Mouse (Mus musculus): ENCODE measurements at regions not wholly inside any gene's neighbourhood (a gene's known extent, or its start where the extent isn't known, plus 50 kb on each side); places are given as distances from the start of the nearest gene placed in this dataset.

- ATAC-seq, result no peak
- H3K27ac ChIP-seq, result no peak overlapping the region
Measured at GRCm38 (mm10) chr9:43899239-43899638, 143.9 kb upstream of the Thy1 start.

GRCm38 (mm10) chr9:43908325-43908724 lies 134.9 kb upstream of the Thy1 start:
- H3K27me3 ChIP-seq, result no peaks in the 10 kb centered on the region
- 85% methylated on average over 4 of the region's 4 CpGs for WGBS
- 0 out of 2 replicates have a peak, but pooled peaks cover under 1% of the 10 kb centered on the region for H3K4me1 ChIP-seq (replicated peaks)
- H3K9me3 ChIP-seq, result no peaks in the 10 kb centered on the region
- H3K27ac ChIP-seq, result no peak overlapping the region
- no peak for ATAC-seq
- no peak overlapping the region for H3K4me3 ChIP-seq (replicated peaks)
- no peak overlapping the region for H3K9ac ChIP-seq (replicated peaks)
- H3K4me2 ChIP-seq (replicated peaks), result no peak overlapping the region
- H3K36me3 ChIP-seq, result no peaks in the 10 kb centered on the region

More at GRCm38 (mm10) chr9:43899239-43899638, 143.9 kb upstream of the Thy1 start:
- WGBS, result 48% methylated on average over 4 of the region's 4 CpGs
- Histone ChIP-seq H3K4me1 (replicated peaks) (peaks cover 16% of the 10 kb centered on the region), H3K9ac (replicated peaks) (no peak overlapping the region), H3K9me3 (no peaks in the 10 kb centered on the region), H3K27me3 (no peaks in the 10 kb centered on the region), H3K4me2 (replicated peaks) (no peak overlapping the region), H3K36me3 (no peaks in the 10 kb centered on the region), H3K4me3 (replicated peaks) (no peak overlapping the region)

DNA sequence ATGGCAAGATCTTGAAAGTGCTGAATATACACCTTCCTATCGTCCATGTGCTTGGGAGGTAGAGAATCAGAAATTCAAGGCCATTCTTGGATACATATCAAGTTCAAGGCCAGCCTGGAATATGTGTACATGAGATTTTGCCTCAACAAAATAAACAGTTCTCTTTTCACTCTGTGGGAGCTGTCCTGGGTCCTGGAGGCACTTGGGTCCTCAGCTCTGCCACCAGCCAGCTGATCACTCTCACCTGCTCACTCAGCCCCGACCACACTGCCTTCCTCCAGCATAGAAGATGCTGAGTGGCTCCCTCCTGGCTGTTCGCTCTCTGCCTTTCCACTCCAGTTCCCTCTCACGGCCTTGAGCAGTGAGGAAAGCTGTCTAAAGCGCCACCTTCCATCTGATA lies 128.2 kb upstream of the Thy1 start:
- H3K27ac ChIP-seq, result no peak overlapping the region
- ATAC-seq, result no peak
- 63% methylated on average over 5 of the region's 5 CpGs for WGBS

DNA sequence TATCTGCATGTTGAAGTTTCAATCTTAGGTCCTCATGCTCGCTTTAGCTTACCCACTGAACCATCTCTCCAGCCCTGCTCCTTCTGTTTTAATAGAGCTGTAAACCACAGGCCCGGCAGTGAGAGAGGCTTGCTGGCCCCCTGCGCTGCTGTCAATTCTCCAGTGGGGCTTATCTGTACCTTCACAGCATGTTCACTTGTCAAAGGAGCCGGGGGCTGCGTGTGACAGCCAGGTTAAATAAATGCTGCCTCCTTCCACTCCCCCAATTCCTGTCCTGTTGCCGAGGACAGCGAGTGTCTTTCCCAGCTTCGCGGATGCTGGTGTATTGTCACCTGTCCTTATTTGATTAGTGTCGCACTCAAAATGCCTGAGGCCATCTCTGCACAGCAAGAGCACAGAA lies 125.7 kb upstream of the Thy1 start:
- Histone ChIP-seq H3K27me3 (peaks cover 29% of the 10 kb centered on the region), H3K9me3 (no peaks in the 10 kb centered on the region), H3K36me3 (no peaks in the 10 kb centered on the region), H3K4me1 (replicated peaks) (peaks cover 52% of the 10 kb centered on the region), H3K27ac (no peak overlapping the region), H3K4me2 (replicated peaks) (no peak overlapping the region), H3K9ac (replicated peaks) (no peak overlapping the region; the same call in 1 of the 2 replicates), H3K4me3 (replicated peaks) (no peak overlapping the region)
- ATAC-seq, result no peak
- 24% methylated on average over 10 of the region's 10 CpGs for WGBS

More for the DNA sequence above, 128.2 kb upstream of the Thy1 start:
- Histone ChIP-seq H3K4me1 (replicated peaks) (peaks cover 30% of the 10 kb centered on the region), H3K9me3 (no peaks in the 10 kb centered on the region), H3K9ac (replicated peaks) (no peak overlapping the region), H3K27me3 (peaks cover 18% of the 10 kb centered on the region; the same call in 1 of the 2 replicates), H3K4me3 (replicated peaks) (no peak overlapping the region), H3K36me3 (no peaks in the 10 kb centered on the region), H3K4me2 (replicated peaks) (no peak overlapping the region)

- Histone ChIP-seq H3K4me1 (replicated peaks) (peaks cover 59% of the 10 kb centered on the region), H3K4me2 (replicated peaks) (no peak overlapping the region), H3K36me3 (no peaks in the 10 kb centered on the region), H3K4me3 (replicated peaks) (no peak overlapping the region), H3K9ac (replicated peaks) (peak overlapping the region; percentile 16; the same call in 1 of the 2 replicates), H3K9me3 (no peaks in the 10 kb centered on the region), H3K27ac (no peak overlapping the region; the same call in 1 of the 2 replicates), H3K27me3 (peaks cover 35% of the 10 kb centered on the region)
- WGBS, result 53% methylated on average over 17 of the region's 17 CpGs
- ATAC-seq, result no peak
Measured at GRCm38 (mm10) chr9:43919010-43919409, 124.2 kb upstream of the Thy1 start.

- Histone ChIP-seq H3K4me2 (replicated peaks) (peak overlapping the region; percentile 38), H3K27me3 (peaks cover 32% of the 10 kb centered on the region), H3K4me1 (replicated peaks) (peaks cover 59% of the 10 kb centered on the region), H3K9me3 (no peaks in the 10 kb centered on the region), H3K4me3 (replicated peaks) (no peak overlapping the region), H3K27ac (peak overlapping the region; percentile 61), H3K9ac (replicated peaks) (no peak overlapping the region), H3K36me3 (no peaks in the 10 kb centered on the region)
- peak; percentile 62 for ATAC-seq
- 5% methylated on average over 24 of the region's 24 CpGs for WGBS
Measured at GRCm38 (mm10) chr9:43920053-43920754, 123.0 kb upstream of the Thy1 start.

DNA sequence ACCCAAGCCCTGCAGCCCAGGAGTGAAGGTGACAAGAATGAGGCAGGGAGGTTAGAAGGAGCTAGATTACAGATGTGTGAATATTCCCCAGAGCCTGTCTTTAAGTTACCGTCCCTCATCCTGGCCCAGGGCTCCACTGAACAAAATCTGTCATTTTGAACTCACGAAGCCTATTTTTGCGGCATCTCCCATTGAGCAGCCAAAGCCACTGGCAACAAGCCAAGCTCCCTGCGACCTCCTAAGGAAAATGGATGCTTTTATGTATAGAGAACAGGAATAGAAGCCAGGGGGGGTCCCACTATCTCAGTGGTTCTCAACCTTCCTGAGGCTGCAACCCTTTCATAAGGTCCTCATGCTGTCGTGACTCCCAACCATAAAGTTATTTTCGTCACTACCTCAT lies 121.0 kb upstream of the Thy1 start:
- 49% methylated on average over 6 of the region's 6 CpGs for WGBS
- H3K27me3 ChIP-seq, result peaks cover 26% of the 10 kb centered on the region
- no peaks in the 10 kb centered on the region for H3K36me3 ChIP-seq
- H3K4me1 ChIP-seq (replicated peaks), result peaks cover 56% of the 10 kb centered on the region
- ATAC-seq, result no peak
- H3K4me3 ChIP-seq (replicated peaks), result no peak overlapping the region
- no peak overlapping the region for H3K27ac ChIP-seq
- no peaks in the 10 kb centered on the region for H3K9me3 ChIP-seq
- H3K9ac ChIP-seq (replicated peaks), result no peak overlapping the region
- no peak overlapping the region for H3K4me2 ChIP-seq (replicated peaks)

DNA sequence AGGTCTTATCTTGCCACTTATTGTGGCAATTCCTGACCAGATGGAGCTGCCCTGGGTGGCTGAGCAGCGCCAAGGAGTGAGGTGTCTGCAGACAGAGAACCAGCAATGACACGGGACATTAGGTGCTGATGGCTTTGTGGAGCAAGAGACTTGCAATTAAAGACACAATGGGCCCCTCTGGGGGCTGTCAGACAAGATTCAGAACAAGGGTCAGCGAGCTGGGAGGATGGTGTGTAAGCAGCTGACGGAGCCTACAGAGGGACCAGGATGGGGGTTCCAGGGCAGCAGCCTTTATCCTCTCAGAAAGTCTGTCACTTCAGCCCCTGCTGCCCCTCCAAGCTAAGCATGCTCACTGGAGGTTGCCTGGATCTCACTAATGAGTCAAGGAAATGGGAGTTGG lies 120.1 kb upstream of the Thy1 start:
- Histone ChIP-seq H3K9me3 (no peaks in the 10 kb centered on the region), H3K4me2 (replicated peaks) (no peak overlapping the region), H3K27me3 (peaks cover 25% of the 10 kb centered on the region), H3K36me3 (no peaks in the 10 kb centered on the region), H3K4me1 (replicated peaks) (peaks cover 48% of the 10 kb centered on the region), H3K4me3 (replicated peaks) (no peak overlapping the region), H3K9ac (replicated peaks) (no peak overlapping the region), H3K27ac (no peak overlapping the region)
- WGBS, result 41% methylated on average over 4 of the region's 4 CpGs
- ATAC-seq, result no peak

DNA sequence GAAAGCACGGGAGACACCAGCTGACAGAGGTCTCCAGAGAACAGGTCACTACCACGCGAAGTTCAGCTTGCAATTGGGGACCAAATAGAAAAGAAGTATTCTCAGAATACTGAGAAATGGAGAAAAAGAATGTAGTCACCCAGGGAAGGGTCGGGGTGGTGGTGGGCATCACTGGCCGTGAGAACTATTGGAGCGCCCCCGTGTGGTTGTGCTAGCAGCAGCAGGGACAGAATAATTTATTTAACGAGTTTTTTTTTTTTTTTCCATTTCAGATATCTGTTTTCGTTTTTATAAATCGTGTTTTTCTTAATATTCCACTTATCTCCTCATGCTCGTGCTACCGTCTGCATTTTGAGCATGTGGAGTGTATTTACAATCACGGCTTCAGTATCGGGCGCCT lies 118.4 kb upstream of the Thy1 start:
- H3K27ac ChIP-seq, result no peak overlapping the region
- ATAC-seq, result no peak
- peaks cover 47% of the 10 kb centered on the region for H3K4me1 ChIP-seq (replicated peaks)
- peaks cover 18% of the 10 kb centered on the region for H3K27me3 ChIP-seq
- 35% methylated on average over 15 of the region's 15 CpGs for WGBS
- H3K9ac ChIP-seq (replicated peaks), result no peak overlapping the region
- H3K36me3 ChIP-seq, result no peaks in the 10 kb centered on the region
- H3K9me3 ChIP-seq, result no peaks in the 10 kb centered on the region
- H3K4me2 ChIP-seq (replicated peaks), result no peak overlapping the region
- H3K4me3 ChIP-seq (replicated peaks), result no peak overlapping the region

DNA sequence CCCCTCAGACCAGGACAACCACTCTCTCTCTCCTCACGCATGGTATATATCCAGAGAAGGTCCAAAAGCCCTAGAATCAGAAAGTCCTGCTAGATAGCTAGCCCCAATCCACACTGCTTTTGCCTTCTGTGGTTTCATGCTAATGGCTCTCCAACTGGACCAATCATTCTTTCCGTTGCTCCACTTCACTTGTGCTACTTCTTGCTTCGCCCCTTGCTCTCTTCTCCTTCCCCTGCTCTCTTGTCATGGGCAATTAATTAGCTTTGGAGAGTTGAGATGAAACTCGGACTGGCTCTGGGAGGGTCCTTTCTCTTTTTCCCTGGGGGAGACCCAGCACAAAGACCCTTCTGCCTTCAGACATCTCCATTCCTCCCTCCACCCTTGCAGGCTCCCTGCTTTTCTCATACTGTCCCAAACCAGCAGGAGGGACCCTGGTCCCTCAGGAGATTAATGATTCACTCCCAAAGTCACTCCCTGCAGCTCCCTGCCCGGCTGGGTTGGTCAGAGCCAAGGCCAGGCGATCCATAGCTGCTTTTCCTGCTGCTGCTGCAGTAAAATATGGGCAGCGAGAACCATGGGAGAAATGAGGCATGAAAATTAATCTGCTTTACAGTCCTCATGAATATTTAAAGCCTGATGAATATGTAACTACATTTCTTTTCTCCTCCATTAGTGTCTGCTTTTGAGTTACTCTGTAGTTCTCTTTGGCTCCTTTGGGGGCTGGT lies 113.7 kb upstream of the Thy1 start:
- 14% methylated on average over 7 of the region's 7 CpGs for whole genome bisulfite sequencing
- peak; percentile 71 for ATAC-seq
- Histone ChIP-seq H3K9me3 (no peaks in the 10 kb centered on the region), H3K36me3 (no peaks in the 10 kb centered on the region), H3K4me1 (replicated peaks) (peaks cover 53% of the 10 kb centered on the region), H3K27ac (peak overlapping the region; percentile 87), H3K9ac (replicated peaks) (no peak overlapping the region), H3K4me3 (replicated peaks) (no peak overlapping the region), H3K4me2 (replicated peaks) (peak overlapping the region; percentile 17; the same call in 1 of the 2 replicates), H3K27me3 (peaks cover 5% of the 10 kb centered on the region; the same call in 1 of the 2 replicates)

- Histone ChIP-seq H3K36me3 (no peaks in the 10 kb centered on the region), H3K4me2 (replicated peaks) (no peak overlapping the region), H3K27me3 (peaks cover 5% of the 10 kb centered on the region; the same call in 1 of the 2 replicates), H3K9me3 (no peaks in the 10 kb centered on the region), H3K4me3 (replicated peaks) (no peak overlapping the region), H3K27ac (peak overlapping the region; percentile 70), H3K9ac (replicated peaks) (no peak overlapping the region), H3K4me1 (replicated peaks) (peaks cover 57% of the 10 kb centered on the region)
- ATAC-seq, result peak; percentile 47
Measured at GRCm38 (mm10) chr9:43930037-43930404, 113.2 kb upstream of the Thy1 start.

- peaks cover 57% of the 10 kb centered on the region for H3K4me1 ChIP-seq (replicated peaks)
- 55% methylated on average over 3 of the region's 3 CpGs for WGBS
- peaks cover 8% of the 10 kb centered on the region for H3K27me3 ChIP-seq
- no peak overlapping the region for H3K4me2 ChIP-seq (replicated peaks)
- ATAC-seq, result no peak
- H3K9me3 ChIP-seq, result no peaks in the 10 kb centered on the region
- H3K36me3 ChIP-seq, result no peaks in the 10 kb centered on the region
- peak overlapping the region; percentile 70 for H3K27ac ChIP-seq
- H3K9ac ChIP-seq (replicated peaks), result no peak overlapping the region
- H3K4me3 ChIP-seq (replicated peaks), result no peak overlapping the region
Measured at GRCm38 (mm10) chr9:43930476-43930875, 112.7 kb upstream of the Thy1 start.
